Mouse (Mus musculus): ENCODE data around the gene Ccdc81. TPM values are rescaled to one million over a fixed set of nuclear protein-coding genes. Genes with fewer than 3 reads are reported as not detected.

The Ccdc81 gene
- total RNA-seq, 1 experiment from 2014 or later, result not detected

GRCm38 (mm10) chr7:89836676-89837075, 66.8 kb downstream of the Ccdc81 start:
- no peak for ATAC-seq (replicated peaks in 1 of 2; ENCODE audit: insufficient read depth in 1 of 2, low FRiP score in 2 of 2, low TSS enrichment in 1 of 2, low read depth in 1 of 2, poor library complexity in 2 of 2, severe bottlenecking in 2 of 2)

GRCm38 (mm10) chr7:89835566-89835965, 67.9 kb downstream of the Ccdc81 start:
- peak; percentile 91 to 94 for ATAC-seq (replicated peaks in 1 of 2; ENCODE audit: insufficient read depth in 1 of 2, low FRiP score in 2 of 2, low TSS enrichment in 1 of 2, low read depth in 1 of 2, poor library complexity in 2 of 2, severe bottlenecking in 2 of 2)

GRCm38 (mm10) chr7:89833521-89833920, 69.9 kb downstream of the Ccdc81 start:
- no peak for ATAC-seq (replicated peaks in 1 of 2; ENCODE audit: insufficient read depth in 1 of 2, low FRiP score in 2 of 2, low TSS enrichment in 1 of 2, low read depth in 1 of 2, poor library complexity in 2 of 2, severe bottlenecking in 2 of 2)

GRCm38 (mm10) chr7:89829201-89829600, 74.2 kb downstream of the Ccdc81 start:
- peak; percentile 42 to 62; a peak in 2 of 4 replicates for ATAC-seq (replicated peaks in 1 of 2; ENCODE audit: insufficient read depth in 1 of 2, low FRiP score in 2 of 2, low TSS enrichment in 1 of 2, low read depth in 1 of 2, poor library complexity in 2 of 2, severe bottlenecking in 2 of 2)

- no peak for ATAC-seq (replicated peaks in 1 of 2; ENCODE audit: insufficient read depth in 1 of 2, low FRiP score in 2 of 2, low TSS enrichment in 1 of 2, low read depth in 1 of 2, poor library complexity in 2 of 2, severe bottlenecking in 2 of 2)
Observed at GRCm38 (mm10) chr7:89828436-89829065, 74.9 kb downstream of the Ccdc81 start.

Other genes starting within 250 kb of the Ccdc81 start
- 86.6 and 131 TPM in 2 replicates for gene Hikeshi, start 37.6 kb upstream of the Ccdc81 start, total RNA-seq (2017)
- 175 and 180 TPM in 2 replicates for gene Eed, start 77.4 kb upstream of the Ccdc81 start, total RNA-seq (2017)
- 157 and 219 TPM in 2 replicates for gene Picalm, start 226.6 kb upstream of the Ccdc81 start, total RNA-seq (2017)